Mouse (Mus musculus) thymus, adult 2 months (tissue): ENCODE measurements around the gene Pcsk5. TPM values are rescaled to one million over a fixed set of nuclear protein-coding genes. Genes with fewer than 3 reads are reported as not detected.

Source experiments
- DNase-seq: peaks from one replicate; pipeline ENCODE4 v3.0.0; 2021
- H3K27ac ChIP-seq: fragments of 200-500 bp; 2 replicates; pipeline ENCODE4 v1.5.1; 2012; ENCODE audit warnings: low read length, control low read depth; ENCODE audit not compliant: control insufficient read depth, insufficient read depth
- H3K27me3 ChIP-seq: fragments of 200-500 bp; 2 replicates; pipeline ENCODE4 v1.6.1; 2012; ENCODE audit warnings: mild to moderate bottlenecking, low read length, moderate library complexity, mixed read lengths; ENCODE audit not compliant: control insufficient read depth, insufficient read depth
- H3K36me3 ChIP-seq: fragments of 200-500 bp; 2 replicates; pipeline ENCODE4 v1.6.1; 2012; ENCODE audit warnings: mild to moderate bottlenecking, low read length, moderate library complexity; ENCODE audit not compliant: control insufficient read depth, insufficient read depth
- H3K4me1 ChIP-seq: fragments of 200-500 bp; replicated peaks from 2 replicates; pipeline ENCODE4 v1.6.1; 2012; ENCODE audit warnings: low read length; ENCODE audit not compliant: control insufficient read depth, insufficient read depth
- H3K4me3 ChIP-seq: fragments of 200-500 bp; 2 replicates; pipeline ENCODE4 v1.5.1; 2012; ENCODE audit warnings: mild to moderate bottlenecking, low read length, control low read depth, moderate library complexity; ENCODE audit not compliant: control insufficient read depth, insufficient read depth
- CTCF ChIP-seq: fragments of 200-500 bp; IDR thresholded peaks from 2 replicates; pipeline ENCODE4 v1.5.1; 2012; ENCODE audit warnings: mild to moderate bottlenecking, control low read depth, low read length, moderate library complexity, borderline replicate concordance; ENCODE audit not compliant: control insufficient read depth, poor library complexity, insufficient read depth; ENCODE audit errors: extremely low read depth
- POLR2A ChIP-seq: fragments of 200-500 bp; IDR thresholded peaks from 2 replicates; pipeline ENCODE4 v1.6.1; 2012; ENCODE audit warnings: mild to moderate bottlenecking, low read length, control low read depth, moderate library complexity; ENCODE audit not compliant: control insufficient read depth, poor library complexity, insufficient read depth; ENCODE audit errors: extremely low read depth
- WGBS: fragments of 180-500 bp; shearing (Covaris S2); methylation state at CpG from one replicate; pipeline ENCODE4 v1.1.7; 2018; 5-methylcytosine and 5-hydroxymethylcytosine counted together
- polyA plus RNA-seq: library from polyadenylated mRNA; depleted of rRNA; stranded (reverse); fragments of >200 nt; gene quantifications from 2 replicates; pipeline ENCODE4 v1.2.3, GENCODE M21; 2012

The Pcsk5 gene
- polyA plus RNA-seq, 1 experiment = 0.58 TPM

DNA sequence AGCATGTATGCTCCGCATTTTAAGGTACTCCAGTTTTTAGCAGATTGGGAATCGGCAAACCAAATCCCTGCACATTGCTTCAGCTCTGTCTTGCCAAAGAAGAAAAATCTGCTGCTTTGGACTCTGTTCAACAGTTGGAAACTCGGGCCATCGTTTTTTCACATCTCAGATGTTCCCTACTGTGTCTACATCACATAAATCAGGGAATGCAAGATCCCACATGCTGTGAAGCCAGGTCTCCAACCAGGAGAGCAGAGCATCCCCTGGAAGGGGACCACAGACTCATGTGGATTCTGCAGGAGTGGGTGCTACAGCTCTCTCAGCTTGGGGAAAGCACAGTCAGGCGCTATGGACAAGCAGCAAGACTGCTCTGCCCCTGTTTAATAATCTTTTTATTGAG, 18.4 kb downstream of the Pcsk5 start:
- H3K27ac ChIP-seq = no peak overlapping the region
- DNase-seq = no peak
- no peaks in the 10 kb centered on the region for H3K36me3 ChIP-seq
- H3K27me3 ChIP-seq = no peaks in the 10 kb centered on the region
- 85% methylated on average over 5 of the region's 5 CpGs for WGBS
- no peak for TF ChIP-seq CTCF
- no peaks in the 10 kb centered on the region for H3K4me1 ChIP-seq
- no peak overlapping the region for H3K4me3 ChIP-seq

DNA sequence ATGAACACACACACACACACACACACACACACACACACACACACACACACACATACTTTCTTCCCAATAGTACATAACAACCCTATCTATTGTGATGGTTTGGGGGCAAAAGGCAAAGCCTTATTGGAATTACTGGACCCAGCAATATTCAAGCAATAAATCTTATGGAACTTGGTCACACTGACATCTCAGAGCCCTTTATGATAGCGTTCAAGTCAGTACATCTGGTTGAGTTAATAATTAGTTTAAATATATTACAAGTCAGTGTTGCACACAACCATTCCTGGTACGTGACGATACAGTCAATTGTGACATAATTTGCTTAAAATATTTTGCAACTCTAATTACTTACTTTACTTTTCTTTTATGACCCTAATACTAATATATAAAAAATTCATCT, 22.4 kb downstream of the Pcsk5 start:
- H3K36me3 ChIP-seq = no peaks in the 10 kb centered on the region
- no peaks in the 10 kb centered on the region for H3K27me3 ChIP-seq
- no peak for TF ChIP-seq CTCF
- TF ChIP-seq POLR2A = no peak
- no peak for DNase-seq
- 92% methylated on average over 3 of the region's 3 CpGs for WGBS
- H3K27ac ChIP-seq = no peak overlapping the region
- H3K4me3 ChIP-seq = no peak overlapping the region
- no peaks in the 10 kb centered on the region for H3K4me1 ChIP-seq

DNA sequence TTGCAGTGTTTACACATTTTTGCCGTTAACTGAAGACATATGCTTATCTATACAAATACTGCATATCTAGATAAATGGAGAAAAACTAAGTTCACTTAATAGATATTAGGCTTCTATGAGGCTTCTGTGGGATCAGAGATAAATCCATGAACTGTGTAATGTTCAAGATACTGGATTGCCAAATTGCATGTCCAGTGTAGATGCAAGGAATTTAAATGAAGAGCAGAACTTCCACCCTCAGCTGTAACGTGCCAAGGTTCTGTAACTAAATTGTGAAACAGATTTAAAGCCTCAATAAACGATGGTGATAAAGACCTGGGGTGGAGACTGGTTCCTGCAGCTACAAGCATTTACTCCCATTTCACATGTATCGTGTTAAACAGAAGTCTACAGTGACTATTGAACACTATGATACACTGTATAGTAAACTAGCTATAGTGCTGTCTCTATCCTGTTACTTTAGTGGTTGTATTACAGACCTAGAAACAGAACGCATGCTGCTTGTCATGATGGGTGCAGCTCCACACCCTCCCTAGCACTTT, 23.9 kb downstream of the Pcsk5 start:
- DNase-seq = no peak
- Histone ChIP-seq H3K4me3 (no peak overlapping the region), H3K36me3 (no peaks in the 10 kb centered on the region), H3K27ac (no peak overlapping the region), H3K4me1 (no peaks in the 10 kb centered on the region), H3K27me3 (no peaks in the 10 kb centered on the region; the same call in 1 of the 2 replicates)
- WGBS = 89% methylated on average over 5 of the region's 5 CpGs
- TF ChIP-seq POLR2A (no peak), CTCF (no peak)

DNA sequence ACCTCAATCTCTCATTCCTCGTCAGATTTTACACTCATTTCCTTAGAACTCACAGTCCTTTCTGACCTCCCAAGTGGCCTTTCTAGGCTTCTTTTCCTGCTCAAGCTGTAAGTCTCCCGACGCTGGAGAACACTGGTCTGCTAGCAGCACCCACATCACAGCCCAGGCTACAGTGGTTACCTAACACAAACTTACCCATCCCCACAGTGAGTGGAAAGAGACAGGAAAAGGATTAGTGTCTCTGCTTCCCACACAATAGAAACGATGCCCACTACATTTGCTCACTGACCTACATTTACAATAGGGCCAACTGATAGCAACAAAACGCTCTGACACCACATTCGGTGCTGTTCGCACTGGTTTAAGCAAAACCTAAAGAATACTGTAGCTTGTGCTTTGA, 24.8 kb downstream of the Pcsk5 start:
- Histone ChIP-seq H3K4me3 (no peak overlapping the region), H3K27me3 (no peaks in the 10 kb centered on the region; the same call in 1 of the 2 replicates), H3K4me1 (no peaks in the 10 kb centered on the region), H3K36me3 (no peaks in the 10 kb centered on the region), H3K27ac (no peak overlapping the region)
- WGBS = 76% methylated on average over 7 of the region's 7 CpGs
- TF ChIP-seq CTCF (no peak), POLR2A (no peak)
- DNase-seq = no peak

DNA sequence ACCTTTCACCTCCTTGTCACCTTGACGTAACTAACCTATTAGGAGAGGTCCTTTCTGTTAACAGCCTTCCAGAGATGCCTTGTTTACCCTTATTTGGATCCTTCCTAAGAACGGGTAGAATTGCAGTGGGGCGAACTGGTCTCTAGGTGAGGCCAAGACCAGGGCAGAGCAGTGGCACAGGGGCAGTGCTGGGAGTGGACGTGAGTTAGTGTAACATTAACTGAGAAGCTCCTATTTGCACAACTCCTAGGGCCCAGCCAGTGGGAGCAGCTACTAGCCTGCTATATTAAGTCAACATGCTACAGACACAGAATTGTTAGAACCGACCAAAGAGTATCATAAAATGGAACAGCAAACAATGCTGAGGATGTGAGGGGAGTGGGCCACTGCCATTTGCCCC, 30.8 kb downstream of the Pcsk5 start:
- H3K27me3 ChIP-seq = no peaks in the 10 kb centered on the region; the same call in 1 of the 2 replicates
- no peak overlapping the region for H3K27ac ChIP-seq
- TF ChIP-seq POLR2A (no peak), CTCF (no peak)
- H3K4me1 ChIP-seq = no peaks in the 10 kb centered on the region
- DNase-seq = no peak
- H3K36me3 ChIP-seq = no peaks in the 10 kb centered on the region
- 93% methylated on average over 5 of the region's 5 CpGs for WGBS
- H3K4me3 ChIP-seq = no peak overlapping the region

DNA sequence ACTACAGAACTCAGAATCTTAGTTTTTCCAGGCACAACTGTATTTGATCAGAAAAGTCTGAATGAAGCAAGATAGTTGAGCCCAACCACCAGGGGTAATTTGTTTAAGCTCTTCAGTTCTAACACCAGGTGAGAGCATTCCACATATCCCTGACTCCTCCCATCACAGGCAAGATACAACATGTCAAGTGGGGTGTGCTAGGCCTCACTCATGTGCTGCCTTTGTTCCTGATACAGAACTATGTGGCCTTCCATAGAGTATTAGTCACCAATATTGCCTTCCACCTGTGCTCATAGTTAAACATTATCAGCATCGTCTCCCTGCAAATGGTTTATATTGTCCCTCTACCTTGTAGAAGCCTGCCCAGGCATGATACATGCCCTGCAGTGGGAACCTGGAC, 36.6 kb downstream of the Pcsk5 start:
- no peaks in the 10 kb centered on the region for H3K4me1 ChIP-seq
- no peak overlapping the region for H3K4me3 ChIP-seq
- 93% methylated on average over 1 of the region's 1 CpGs for WGBS
- no peaks in the 10 kb centered on the region for H3K27me3 ChIP-seq
- H3K27ac ChIP-seq = no peak overlapping the region
- no peak for DNase-seq
- TF ChIP-seq POLR2A (no peak), CTCF (no peak)
- H3K36me3 ChIP-seq = no peaks in the 10 kb centered on the region

DNA sequence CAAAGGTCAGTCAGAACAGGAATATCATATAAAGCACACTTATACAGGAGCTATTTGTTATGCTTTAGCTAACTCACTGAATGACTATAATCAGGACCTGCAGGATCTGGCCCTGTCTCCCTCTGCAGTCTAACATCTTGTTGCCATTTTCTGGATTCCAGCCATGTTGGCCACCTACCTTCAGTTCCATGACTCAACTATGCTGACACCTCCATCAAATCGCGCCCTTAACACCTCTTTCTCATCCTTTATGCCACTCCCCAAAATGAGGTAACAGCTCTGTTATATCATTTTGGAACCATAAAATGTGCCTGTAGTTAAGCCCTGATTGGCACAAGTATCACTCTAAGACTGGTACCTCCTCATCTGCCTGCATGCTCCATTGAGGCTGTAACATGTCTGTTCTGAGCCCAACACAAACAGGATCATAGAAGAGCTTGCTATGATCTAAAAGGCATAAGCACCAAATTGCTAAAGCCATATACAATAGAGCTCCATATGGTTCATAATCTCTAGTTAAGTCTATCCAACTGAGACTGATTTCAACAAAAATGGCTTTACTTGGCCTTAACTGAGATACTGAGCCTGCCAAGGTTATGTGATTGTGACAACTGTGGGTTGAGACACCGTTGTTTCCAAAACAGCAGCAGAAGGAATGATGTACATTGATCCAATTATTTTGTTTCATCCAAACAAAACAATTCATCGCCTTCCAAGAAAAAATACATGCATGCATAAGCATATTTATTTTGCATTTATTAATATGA, 37.8 kb downstream of the Pcsk5 start:
- Histone ChIP-seq H3K4me3 (no peak overlapping the region), H3K27me3 (no peaks in the 10 kb centered on the region), H3K27ac (no peak overlapping the region), H3K4me1 (no peaks in the 10 kb centered on the region), H3K36me3 (no peaks in the 10 kb centered on the region)
- DNase-seq = no peak
- no peak for TF ChIP-seq CTCF
- TF ChIP-seq POLR2A = no peak
- WGBS = 95% methylated on average over 4 of the region's 4 CpGs
